Mouse (Mus musculus) liver, embryonic 15.5 days (tissue): Measurements from ENCODE around the gene Gabbr2. TPM values are rescaled to one million over a fixed set of nuclear protein-coding genes. Genes with fewer than 3 reads are reported as not detected.

ENCODE experiments used
- ATAC-seq: fragments of 200-750 bp; cut with Nextera tagmentation; 2 replicates; pipeline ENCODE4 v1.8.0; 2017; ENCODE audit warnings: moderate number of reproducible peaks, mild to moderate bottlenecking, moderate library complexity; ENCODE audit not compliant: insufficient read depth
- H3K27ac ChIP-seq: fragments of 300-500 bp; sonication (generic); replicated peaks from 2 replicates; pipeline ENCODE4 v1.5.1; 2015; ENCODE audit warnings: mild to moderate bottlenecking, inconsistent platforms
- H3K27me3 ChIP-seq: fragments of 300-500 bp; sonication (generic); 2 replicates; pipeline ENCODE4 v1.6.1; 2015; ENCODE audit warnings: mild to moderate bottlenecking, inconsistent platforms
- H3K36me3 ChIP-seq: fragments of 300-500 bp; sonication (generic); replicated peaks from 2 replicates; pipeline ENCODE4 v1.6.1; 2015; ENCODE audit warnings: moderate library complexity, mild to moderate bottlenecking, inconsistent platforms
- H3K4me1 ChIP-seq: fragments of 300-500 bp; sonication (generic); replicated peaks from 2 replicates; pipeline ENCODE4 v1.6.1; 2015; ENCODE audit warnings: inconsistent platforms
- H3K4me2 ChIP-seq: fragments of 300-500 bp; sonication (generic); 2 replicates; pipeline ENCODE4 v1.6.1; 2015; ENCODE audit warnings: moderate library complexity, mild to moderate bottlenecking, inconsistent platforms
- H3K4me3 ChIP-seq: fragments of 300-500 bp; sonication (generic); replicated peaks from 2 replicates; pipeline ENCODE4 v1.5.1; 2015; ENCODE audit warnings: mild to moderate bottlenecking, inconsistent platforms
- H3K9ac ChIP-seq: fragments of 300-500 bp; sonication (generic); 2 replicates; pipeline ENCODE4 v1.6.1; 2015; ENCODE audit warnings: moderate library complexity, mild to moderate bottlenecking, inconsistent platforms
- H3K9me3 ChIP-seq: fragments of 300-500 bp; sonication (generic); replicated peaks from 2 replicates; pipeline ENCODE4 v1.6.1; 2016; ENCODE audit warnings: inconsistent platforms
- WGBS: fragments of 180-500 bp; shearing (Covaris S2); methylation state at CpG from one replicate; pipeline ENCODE4 v1.1.7; 2015; ENCODE audit warnings: mixed read lengths; ENCODE audit not compliant: insufficient replicate concordance; 5-methylcytosine and 5-hydroxymethylcytosine counted together
- polyA plus RNA-seq: library from polyadenylated mRNA; unstranded; fragments of >200 nt; fragmentation: Nextera tagmentation; extraction: Ambion mirVana; gene quantifications from 2 replicates; pipeline ENCODE4 v1.2.1, GENCODE M21; 2015

Gabbr2 gene
- polyA plus RNA-seq, 1 experiment from 2014 or later: 0.02 TPM

DNA sequence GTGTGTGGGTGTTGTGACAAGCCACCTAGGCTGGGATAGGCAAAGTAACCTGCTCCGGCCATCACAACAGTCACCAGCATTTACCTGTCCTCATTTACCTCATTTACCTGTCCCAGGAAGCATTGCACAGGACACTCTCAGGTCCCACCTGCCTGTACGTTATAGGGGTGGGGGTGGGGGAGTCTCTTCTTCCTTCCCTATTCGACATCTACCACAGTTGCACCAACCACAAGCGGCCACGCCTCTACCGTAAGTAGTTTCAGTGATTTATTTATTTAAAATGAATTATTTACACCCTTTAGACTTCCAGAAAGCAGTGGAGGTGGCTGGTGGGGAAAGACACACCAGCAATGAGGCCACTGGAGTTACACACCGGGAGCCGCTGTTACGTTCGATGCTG lies 123.9 kb downstream of the Gabbr2 start:
- Histone ChIP-seq H3K27ac (no peak overlapping the region), H3K4me3 (no peak overlapping the region), H3K36me3 (no peaks in the 10 kb centered on the region), H3K9ac (no peak overlapping the region), H3K4me1 (peaks cover 11% of the 10 kb centered on the region), H3K9me3 (no peaks in the 10 kb centered on the region), H3K27me3 (peaks cover 75% of the 10 kb centered on the region), H3K4me2 (no peak overlapping the region)
- no peak for ATAC-seq
- 19% methylated on average over 10 of the region's 10 CpGs for WGBS

DNA sequence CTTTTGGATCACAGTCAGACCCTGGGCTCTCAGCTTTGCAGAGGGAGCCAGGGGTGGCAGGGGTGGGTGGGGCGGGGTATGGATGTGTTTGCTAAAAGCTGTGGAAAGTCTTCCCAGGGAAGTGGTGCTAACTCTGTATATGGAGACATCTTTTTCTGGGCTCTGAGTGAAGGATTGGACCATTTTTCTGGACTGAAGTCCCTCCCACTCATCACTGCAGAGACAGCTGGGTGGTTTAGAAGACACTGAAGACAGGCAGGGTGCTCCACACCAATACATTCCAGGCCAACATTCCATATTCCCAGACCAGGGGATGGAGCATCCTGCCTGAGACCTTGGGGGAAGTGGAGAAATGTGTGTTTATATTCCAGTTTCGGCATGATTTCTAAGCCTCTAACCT lies 125.6 kb downstream of the Gabbr2 start:
- no peaks in the 10 kb centered on the region for H3K9me3 ChIP-seq
- peaks cover 20% of the 10 kb centered on the region for H3K4me1 ChIP-seq
- H3K4me3 ChIP-seq: no peak overlapping the region
- no peak overlapping the region for H3K4me2 ChIP-seq
- no peaks in the 10 kb centered on the region for H3K36me3 ChIP-seq
- H3K27me3 ChIP-seq: peaks cover 58% of the 10 kb centered on the region
- WGBS: 62% methylated on average over 2 of the region's 2 CpGs
- H3K27ac ChIP-seq: no peak overlapping the region
- no peak for ATAC-seq
- no peak overlapping the region for H3K9ac ChIP-seq

DNA sequence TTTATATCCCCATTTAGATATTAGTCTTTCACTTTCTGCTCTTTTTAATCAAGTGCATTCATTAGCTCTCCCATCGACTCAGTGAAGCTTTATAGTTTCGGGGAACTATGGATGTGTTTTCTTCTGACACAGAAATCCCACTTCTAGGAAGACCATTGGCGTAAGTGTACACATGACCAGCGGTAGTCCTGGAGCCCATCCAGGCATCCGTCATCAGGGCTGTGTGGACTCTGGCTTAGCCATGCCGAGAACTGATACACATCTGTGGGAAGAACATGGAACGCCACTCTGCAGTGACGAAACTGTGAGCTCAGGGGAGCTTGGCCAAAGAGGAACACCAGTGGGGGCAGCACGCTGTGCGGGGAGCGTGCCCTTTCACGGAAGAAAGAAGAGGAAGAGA lies 128.0 kb downstream of the Gabbr2 start:
- H3K9me3 ChIP-seq: no peaks in the 10 kb centered on the region
- peaks cover 28% of the 10 kb centered on the region for H3K4me1 ChIP-seq
- no peak overlapping the region for H3K27ac ChIP-seq
- WGBS: 70% methylated on average over 12 of the region's 12 CpGs
- H3K9ac ChIP-seq: no peak overlapping the region
- no peak overlapping the region for H3K4me2 ChIP-seq
- 0 out of 2 replicates have a peak, but pooled peaks cover 9% of the 10 kb centered on the region for H3K36me3 ChIP-seq
- no peak overlapping the region for H3K4me3 ChIP-seq
- peaks cover 42% of the 10 kb centered on the region for H3K27me3 ChIP-seq
- no peak for ATAC-seq

GRCm38 (mm10) chr4:46862677-46863076 lies 129.0 kb downstream of the Gabbr2 start:
- no peak overlapping the region for H3K9ac ChIP-seq
- peak; percentile 53 for ATAC-seq
- H3K27ac ChIP-seq: no peak overlapping the region
- H3K4me1 ChIP-seq: peaks cover 36% of the 10 kb centered on the region
- H3K4me2 ChIP-seq: no peak overlapping the region
- H3K4me3 ChIP-seq: no peak overlapping the region
- peaks cover 31% of the 10 kb centered on the region for H3K27me3 ChIP-seq
- no peaks in the 10 kb centered on the region for H3K9me3 ChIP-seq
- H3K36me3 ChIP-seq: peaks cover 15% of the 10 kb centered on the region
- WGBS: 22% methylated on average over 4 of the region's 4 CpGs

GRCm38 (mm10) chr4:46860586-46860985 lies 131.1 kb downstream of the Gabbr2 start:
- no peaks in the 10 kb centered on the region for H3K9me3 ChIP-seq
- H3K4me1 ChIP-seq: peaks cover 52% of the 10 kb centered on the region
- H3K27me3 ChIP-seq: peaks cover 10% of the 10 kb centered on the region; the same call in 1 of the 2 replicates
- H3K4me2 ChIP-seq: no peak overlapping the region
- no peak overlapping the region for H3K4me3 ChIP-seq
- 0 out of 2 replicates have a peak overlapping the region, but pooled peaks have one; percentile 1 for H3K27ac ChIP-seq
- H3K9ac ChIP-seq: no peak overlapping the region
- H3K36me3 ChIP-seq: peaks cover 27% of the 10 kb centered on the region
- ATAC-seq: no peak
- 68% methylated on average over 6 of the region's 6 CpGs for WGBS

DNA sequence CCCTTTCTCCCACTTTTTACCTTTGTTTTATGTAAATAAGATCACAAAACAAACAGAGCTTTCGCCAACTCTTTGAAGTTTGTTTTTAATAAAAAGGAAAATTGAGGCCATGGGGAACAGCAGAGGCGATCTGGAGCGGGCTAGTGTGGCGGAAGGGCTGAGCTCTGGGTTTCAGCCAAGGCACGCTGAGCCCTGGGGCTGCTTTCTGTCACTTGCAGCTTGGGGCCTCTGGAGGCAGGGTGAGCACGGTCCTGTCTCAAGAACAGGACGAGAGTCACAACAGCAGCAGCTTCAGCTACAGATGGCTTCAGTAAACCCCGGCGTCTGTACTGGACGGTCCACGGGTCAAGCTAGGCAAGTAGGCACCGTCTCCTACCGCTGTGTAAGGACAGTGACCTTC lies 132.8 kb downstream of the Gabbr2 start:
- 60% methylated on average over 13 of the region's 13 CpGs for WGBS
- no peak overlapping the region for H3K4me2 ChIP-seq

DNA sequence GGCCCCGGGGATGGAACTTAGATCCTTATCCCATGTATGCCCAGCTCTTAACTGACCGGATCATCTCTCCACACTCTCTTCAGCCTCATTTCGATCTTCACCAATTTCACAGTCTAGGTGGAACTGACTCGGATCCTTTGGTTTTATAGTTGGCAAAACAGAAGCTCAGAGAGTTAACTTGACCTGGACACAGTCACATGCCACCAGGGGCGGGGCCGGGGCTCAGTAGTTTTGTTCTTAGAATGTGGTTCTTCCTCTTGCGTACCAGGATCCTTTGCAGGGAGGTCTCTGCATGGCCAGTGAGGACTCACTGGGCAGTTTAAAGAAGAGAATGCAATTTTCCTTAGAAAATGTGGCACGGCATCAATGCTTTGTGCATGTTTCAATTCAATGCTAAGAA lies 135.5 kb downstream of the Gabbr2 start:
- no peak for ATAC-seq
- H3K36me3 ChIP-seq: peaks cover 27% of the 10 kb centered on the region
- H3K4me1 ChIP-seq: peaks cover 62% of the 10 kb centered on the region
- peak overlapping the region; percentile 69 for H3K4me3 ChIP-seq
- no peaks in the 10 kb centered on the region for H3K9me3 ChIP-seq
- peak overlapping the region; percentile 96 for H3K27ac ChIP-seq
- H3K27me3 ChIP-seq: no peaks in the 10 kb centered on the region
- 73% methylated on average over 8 of the region's 8 CpGs for WGBS
- peak overlapping the region; percentile 71 for H3K4me2 ChIP-seq
- peak overlapping the region; percentile 69 for H3K9ac ChIP-seq

More for the DNA sequence above, 132.8 kb downstream of the Gabbr2 start:
- no peak overlapping the region for H3K4me3 ChIP-seq
- H3K9ac ChIP-seq: no peak overlapping the region
- H3K27me3 ChIP-seq: no peaks in the 10 kb centered on the region
- no peaks in the 10 kb centered on the region for H3K9me3 ChIP-seq
- H3K4me1 ChIP-seq: peaks cover 52% of the 10 kb centered on the region
- no peak overlapping the region for H3K27ac ChIP-seq
- no peak for ATAC-seq
- peaks cover 27% of the 10 kb centered on the region for H3K36me3 ChIP-seq

- Histone ChIP-seq H3K4me2 (peak overlapping the region; percentile 71), H3K9me3 (no peaks in the 10 kb centered on the region), H3K4me3 (peak overlapping the region; percentile 69), H3K27me3 (no peaks in the 10 kb centered on the region), H3K9ac (peak overlapping the region; percentile 69), H3K36me3 (peaks cover 27% of the 10 kb centered on the region), H3K4me1 (peaks cover 52% of the 10 kb centered on the region), H3K27ac (peak overlapping the region; percentile 96)
- peak; percentile 10; the same call in 1 of the 2 replicates for ATAC-seq
- 41% methylated on average over 23 of the region's 23 CpGs for WGBS
Observed at GRCm38 (mm10) chr4:46854686-46855385, 136.8 kb downstream of the Gabbr2 start.

- peak overlapping the region; percentile 71 for H3K4me2 ChIP-seq
- peak overlapping the region; percentile 69 for H3K4me3 ChIP-seq
- peak overlapping the region; percentile 96 for H3K27ac ChIP-seq
Observed at GRCm38 (mm10) chr4:46853852-46854460, 137.7 kb downstream of the Gabbr2 start.

GRCm38 (mm10) chr4:46847745-46848144 lies 143.9 kb downstream of the Gabbr2 start:
- Histone ChIP-seq H3K9ac (no peak overlapping the region), H3K27ac (no peak overlapping the region), H3K4me1 (peaks cover 11% of the 10 kb centered on the region), H3K27me3 (no peaks in the 10 kb centered on the region), H3K4me2 (no peak overlapping the region), H3K9me3 (0 out of 2 replicates have a peak, but pooled peaks cover 4% of the 10 kb centered on the region), H3K4me3 (no peak overlapping the region), H3K36me3 (no peaks in the 10 kb centered on the region)
- no peak for ATAC-seq

More at GRCm38 (mm10) chr4:46853852-46854460, 137.7 kb downstream of the Gabbr2 start:
- ATAC-seq: peak; percentile 99
- Histone ChIP-seq H3K36me3 (peaks cover 20% of the 10 kb centered on the region), H3K4me1 (peaks cover 49% of the 10 kb centered on the region), H3K9ac (peak overlapping the region; percentile 69), H3K9me3 (0 out of 2 replicates have a peak, but pooled peaks cover 4% of the 10 kb centered on the region), H3K27me3 (no peaks in the 10 kb centered on the region)
- WGBS: 22% methylated on average over 12 of the region's 12 CpGs

- Histone ChIP-seq H3K27me3 (peaks cover 6% of the 10 kb centered on the region; the same call in 1 of the 2 replicates), H3K36me3 (no peaks in the 10 kb centered on the region), H3K27ac (no peak overlapping the region), H3K9me3 (0 out of 2 replicates have a peak, but pooled peaks cover 4% of the 10 kb centered on the region), H3K4me2 (no peak overlapping the region), H3K9ac (no peak overlapping the region), H3K4me3 (no peak overlapping the region), H3K4me1 (no peaks in the 10 kb centered on the region)
- 86% methylated on average over 10 of the region's 10 CpGs for WGBS
- no peak for ATAC-seq
Observed at GRCm38 (mm10) chr4:46846396-46846795, 145.3 kb downstream of the Gabbr2 start.
